Mouse (Mus musculus) gastrocnemius, adult 2 months (tissue): ENCODE measurements around the gene Srsf5. TPM values are rescaled to one million over a fixed set of nuclear protein-coding genes. Genes with fewer than 3 reads are reported as not detected.

Experiments used
- DNase-seq: peaks from one replicate; pipeline ENCODE4 v3.0.0; 2022
- H3K27ac ChIP-seq: fragments of 200-600 bp; 2 replicates; pipeline ENCODE4 v1.8.1; 2022; ENCODE audit warnings: mild to moderate bottlenecking
- H3K4me3 ChIP-seq: fragments of 200-600 bp; 2 replicates; pipeline ENCODE4 v1.8.1; 2022; ENCODE audit warnings: mild to moderate bottlenecking, moderate library complexity
- CTCF ChIP-seq: fragments of 200-600 bp; IDR thresholded peaks from 2 replicates; pipeline ENCODE4 v1.8.1; 2022; ENCODE audit warnings: antibody characterized with exemption, mild to moderate bottlenecking, moderate library complexity
- intact Hi-C: fragments of 180-260 bp; cut with DNase I; formaldehyde crosslinking; loops from one replicate; pipeline ENCODE4 v1.15.1; 2025
- total RNA-seq, 2 experiments: library from RNA; stranded (reverse); gene quantifications; 2 replicates each; pipeline ENCODE4 v1.2.3; 2021

Gene Srsf5
- total RNA-seq, 2 experiments from 2014 or later, result 93.8 to 118 TPM

DNA sequence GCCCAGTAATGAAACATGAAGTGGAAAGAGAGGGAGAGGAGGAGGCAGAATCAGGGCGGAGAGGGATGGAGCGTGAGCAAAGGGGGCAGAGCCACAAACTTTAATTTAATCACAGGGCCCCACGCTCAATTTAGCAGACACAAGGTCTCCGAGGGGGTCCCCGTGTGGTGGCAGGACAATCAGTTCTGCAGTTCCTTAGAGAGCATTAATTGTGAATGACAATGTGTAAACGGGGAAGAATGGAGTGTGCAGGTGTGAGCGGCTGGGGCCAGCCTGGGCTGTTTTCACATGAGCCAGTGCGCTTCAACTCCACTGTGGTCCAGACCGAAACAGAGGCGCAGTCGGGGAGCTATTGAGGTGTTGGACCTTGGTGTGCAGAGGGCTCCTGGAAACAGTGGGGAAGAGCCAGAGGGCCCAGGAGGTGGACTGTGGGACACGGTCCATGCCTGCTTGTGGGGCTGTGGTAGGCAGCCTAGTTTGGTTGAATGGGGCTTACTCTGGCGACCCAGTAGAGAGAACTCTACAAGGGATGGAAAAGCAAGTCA, 45.7 kb downstream of the Srsf5 start:
- intact Hi-C loops, result no loop called here
- no peak overlapping the region for H3K4me3 ChIP-seq
- TF ChIP-seq CTCF, result no peak
- H3K27ac ChIP-seq, result no peak overlapping the region
- DNase-seq, result no peak

- no peak overlapping the region for H3K4me3 ChIP-seq
- H3K27ac ChIP-seq, result no peak overlapping the region
- no peak for TF ChIP-seq CTCF
- intact Hi-C loops, result no loop called here
- DNase-seq, result no peak
Measured at GRCm38 (mm10) chr12:80991806-80992205, 46.5 kb downstream of the Srsf5 start.

DNA sequence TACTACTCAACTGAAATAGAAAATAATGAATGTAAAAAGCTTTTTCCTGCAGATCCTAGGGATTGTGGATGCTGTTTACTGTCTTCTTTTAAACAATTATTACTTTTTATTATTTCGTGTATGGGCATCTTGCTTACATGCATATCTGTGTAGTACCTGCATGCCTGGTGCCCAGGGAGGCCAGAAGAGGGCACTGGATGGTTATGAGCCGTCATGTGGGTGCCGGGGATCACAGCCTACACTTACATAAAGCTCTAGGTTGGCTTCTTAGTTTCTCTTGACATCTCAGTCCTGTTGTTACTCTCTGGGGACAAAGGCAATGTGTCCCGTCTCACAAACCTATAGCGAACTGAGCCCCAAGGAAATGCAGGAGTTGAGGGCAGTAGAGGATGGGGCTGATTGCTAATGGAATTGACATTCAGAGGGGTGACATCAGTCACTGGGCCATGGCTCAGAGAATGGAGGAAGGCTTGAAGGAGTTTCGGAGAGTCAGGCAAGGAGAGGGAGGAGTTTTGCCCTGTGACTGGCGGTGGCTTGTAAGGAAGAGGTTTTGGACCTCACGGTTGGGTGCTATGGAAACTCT, 47.3 kb downstream of the Srsf5 start:
- H3K4me3 ChIP-seq, result no peak overlapping the region
- intact Hi-C loops, result no loop called here
- TF ChIP-seq CTCF, result no peak
- no peak overlapping the region for H3K27ac ChIP-seq
- no peak for DNase-seq

DNA sequence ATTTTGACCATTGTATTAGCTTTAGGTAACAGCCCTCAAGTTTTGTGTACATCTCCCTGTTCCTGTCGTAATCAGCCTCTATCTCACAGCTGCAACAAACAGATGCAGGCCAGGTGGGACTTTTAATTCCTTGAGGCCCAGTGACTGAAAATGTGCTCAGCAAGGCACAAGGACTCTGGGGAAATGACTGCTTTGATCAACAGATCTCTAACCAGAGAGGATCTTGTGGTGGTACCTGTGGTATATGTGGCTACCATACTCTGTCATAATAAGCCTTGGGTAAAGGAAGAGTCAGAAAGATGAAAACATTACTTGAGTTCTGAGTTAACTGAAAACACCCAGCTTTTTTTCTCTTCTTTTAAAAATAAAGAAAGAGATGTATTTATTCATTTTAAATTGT, 48.5 kb downstream of the Srsf5 start:
- DNase-seq, result no peak
- no peak overlapping the region for H3K27ac ChIP-seq
- no peak for TF ChIP-seq CTCF
- H3K4me3 ChIP-seq, result no peak overlapping the region
- intact Hi-C loops, result no loop called here

DNA sequence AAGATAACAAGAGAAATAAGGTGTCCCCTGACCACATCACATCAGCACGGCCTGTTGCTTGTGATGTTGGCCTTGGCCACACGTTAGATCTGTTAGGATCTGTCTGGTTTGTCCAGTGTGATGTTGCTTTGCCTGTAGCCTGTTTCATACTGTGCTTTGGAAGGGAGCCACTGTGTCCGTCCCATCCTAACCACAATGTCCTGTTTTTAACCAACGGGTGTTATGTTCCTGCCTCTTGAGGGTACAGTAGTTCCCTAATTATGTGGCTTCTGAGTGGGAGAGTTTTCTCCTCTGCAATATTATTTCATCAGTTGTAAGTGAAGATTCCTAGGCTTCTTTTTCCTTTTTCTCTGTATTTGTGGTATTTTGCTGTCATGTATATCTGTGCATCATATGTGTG, 50.0 kb downstream of the Srsf5 start:
- no peak overlapping the region for H3K27ac ChIP-seq
- DNase-seq, result no peak
- H3K4me3 ChIP-seq, result no peak overlapping the region
- TF ChIP-seq CTCF, result no peak
- intact Hi-C loops, result no loop called here

DNA sequence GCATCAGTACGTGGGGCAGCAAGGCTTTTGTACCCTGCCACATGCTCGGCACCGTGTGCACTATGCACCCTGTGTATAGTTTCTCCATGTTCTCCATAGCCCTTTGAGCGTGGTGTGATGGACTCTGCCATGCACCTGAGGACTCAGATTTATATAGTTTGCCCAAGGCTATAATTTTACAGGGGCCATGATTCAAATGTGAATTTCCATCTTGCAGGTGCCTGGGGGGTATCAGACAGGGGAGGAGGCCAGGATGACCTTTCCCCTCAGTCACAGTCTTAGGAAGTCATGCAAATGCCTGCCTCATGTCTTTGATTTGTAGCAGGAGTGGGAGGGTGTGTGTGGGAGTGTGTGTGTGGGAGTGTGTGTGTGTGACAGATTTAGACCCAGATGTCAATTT, 52.3 kb downstream of the Srsf5 start:
- intact Hi-C loops, result no loop called here
- TF ChIP-seq CTCF, result no peak
- no peak overlapping the region for H3K27ac ChIP-seq
- H3K4me3 ChIP-seq, result no peak overlapping the region
- no peak for DNase-seq

DNA sequence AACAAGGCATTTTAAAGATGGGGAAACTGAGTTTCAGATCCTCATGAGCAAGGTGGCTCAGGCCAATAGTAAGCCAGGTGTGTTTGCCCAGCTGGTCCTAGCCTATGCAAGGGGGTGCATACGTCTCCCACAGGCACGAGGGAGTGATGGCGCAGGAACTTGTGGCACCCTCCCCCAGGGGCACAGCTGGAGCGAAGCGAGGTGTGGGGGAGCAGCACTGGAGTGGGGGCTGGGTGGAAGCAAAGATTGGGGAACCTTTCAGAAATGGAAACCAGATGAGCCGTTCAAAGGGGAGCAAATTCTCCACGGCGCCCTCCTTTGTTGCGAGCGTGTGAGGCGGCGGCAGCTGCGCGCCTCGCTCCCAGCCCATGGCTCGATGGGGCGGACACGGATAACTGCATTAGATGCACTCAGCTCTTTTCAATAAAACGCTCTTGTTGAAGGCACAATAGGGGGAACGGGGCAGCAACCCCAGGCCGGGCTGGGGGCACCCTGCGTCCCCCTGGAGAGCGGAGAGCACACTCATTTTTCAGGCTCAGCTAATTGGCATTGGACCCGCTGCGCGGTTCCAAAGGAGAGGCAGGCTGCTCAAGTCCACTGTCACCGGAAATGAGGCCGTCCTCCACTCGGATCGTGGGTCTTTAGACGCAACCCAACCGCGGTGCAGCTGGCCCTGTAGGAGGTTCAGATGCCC, 53.4 kb downstream of the Srsf5 start:
- no peak for TF ChIP-seq CTCF
- intact Hi-C loops, result no loop called here
- no peak overlapping the region for H3K4me3 ChIP-seq
- no peak for DNase-seq
- H3K27ac ChIP-seq, result no peak overlapping the region

Other genes starting within 250 kb of the Srsf5 start
- not detected for gene Ccdc177, start 184.8 kb upstream of the Srsf5 start, total RNA-seq
- gene Susd6, start 155.0 kb upstream of the Srsf5 start, total RNA-seq, result 10 to 100 TPM; 37.7 to 41.1 TPM
- not detected for gene Slc10a1, start 23.2 kb downstream of the Srsf5 start, total RNA-seq
- gene Smoc1, start 81.3 kb downstream of the Srsf5 start, total RNA-seq, result under 1 TPM; 0.61 to 0.98 TPM